Mouse (Mus musculus) right cerebral cortex, adult 2 months (tissue): ENCODE measurements around the gene Ablim2.

Source experiments
- DNase-seq, 2 experiments: peaks; one replicate each; pipeline ENCODE4 v3.0.0; 2021 to 2022; ENCODE audit warnings: low spot score in 2 of 2

Gene Ablim2

DNA sequence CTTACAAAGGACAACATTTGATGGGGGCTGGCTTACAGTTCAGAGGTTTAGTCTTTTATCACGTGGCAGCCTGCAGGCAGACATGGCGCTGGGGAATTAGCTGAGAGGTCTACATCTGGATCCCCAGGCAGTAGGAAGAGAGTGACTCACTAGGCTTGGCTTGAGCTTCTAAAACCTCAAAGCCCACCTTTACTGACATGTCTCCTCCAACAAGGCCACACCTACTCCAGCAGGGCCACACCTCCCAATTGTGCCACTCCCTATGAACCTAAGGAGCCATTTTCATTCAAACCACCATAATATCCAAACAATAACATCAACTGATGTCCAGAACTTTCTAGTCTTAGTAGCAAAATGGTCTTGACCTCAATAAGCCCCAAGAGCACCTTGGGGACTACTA, 12.6 kb downstream of the Ablim2 start:
- no peak for DNase-seq

DNA sequence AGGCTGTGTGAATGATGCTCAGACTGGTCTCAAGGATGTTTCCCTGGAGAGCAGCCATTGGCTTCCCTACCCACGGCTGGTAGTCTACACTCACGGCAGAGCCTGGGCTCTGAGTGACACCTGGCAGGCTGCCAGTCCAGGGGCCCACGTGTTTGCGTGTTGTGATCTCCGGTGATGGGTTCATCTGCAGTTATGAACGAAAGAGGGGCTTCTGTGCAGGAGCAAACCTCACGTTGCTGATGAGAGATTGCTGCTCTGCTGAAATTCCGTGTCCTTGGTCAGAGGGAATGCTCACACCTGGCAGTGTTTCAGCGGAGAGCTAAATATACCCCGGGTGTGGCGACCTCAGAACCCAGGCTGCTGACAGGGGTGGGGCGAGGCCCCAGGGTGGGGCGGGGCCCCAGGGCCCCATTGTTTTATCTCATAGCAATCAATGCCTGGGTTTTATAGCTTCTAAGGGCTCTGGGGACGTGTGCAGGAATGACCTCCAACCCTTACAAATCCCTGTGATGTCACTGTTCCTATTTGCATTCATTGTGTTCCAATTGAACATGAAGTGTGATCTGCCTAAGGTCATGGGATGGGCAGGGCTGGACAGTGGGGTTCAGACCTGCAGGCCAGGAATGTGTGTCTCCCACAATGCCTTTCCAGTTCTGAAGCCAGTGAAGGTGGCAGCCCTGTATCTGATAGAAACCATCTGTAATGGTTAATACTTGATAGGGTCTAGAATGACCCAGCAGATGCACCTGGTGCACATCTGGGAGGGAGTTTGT, 13.4 kb downstream of the Ablim2 start:
- DNase-seq, result no peak

DNA sequence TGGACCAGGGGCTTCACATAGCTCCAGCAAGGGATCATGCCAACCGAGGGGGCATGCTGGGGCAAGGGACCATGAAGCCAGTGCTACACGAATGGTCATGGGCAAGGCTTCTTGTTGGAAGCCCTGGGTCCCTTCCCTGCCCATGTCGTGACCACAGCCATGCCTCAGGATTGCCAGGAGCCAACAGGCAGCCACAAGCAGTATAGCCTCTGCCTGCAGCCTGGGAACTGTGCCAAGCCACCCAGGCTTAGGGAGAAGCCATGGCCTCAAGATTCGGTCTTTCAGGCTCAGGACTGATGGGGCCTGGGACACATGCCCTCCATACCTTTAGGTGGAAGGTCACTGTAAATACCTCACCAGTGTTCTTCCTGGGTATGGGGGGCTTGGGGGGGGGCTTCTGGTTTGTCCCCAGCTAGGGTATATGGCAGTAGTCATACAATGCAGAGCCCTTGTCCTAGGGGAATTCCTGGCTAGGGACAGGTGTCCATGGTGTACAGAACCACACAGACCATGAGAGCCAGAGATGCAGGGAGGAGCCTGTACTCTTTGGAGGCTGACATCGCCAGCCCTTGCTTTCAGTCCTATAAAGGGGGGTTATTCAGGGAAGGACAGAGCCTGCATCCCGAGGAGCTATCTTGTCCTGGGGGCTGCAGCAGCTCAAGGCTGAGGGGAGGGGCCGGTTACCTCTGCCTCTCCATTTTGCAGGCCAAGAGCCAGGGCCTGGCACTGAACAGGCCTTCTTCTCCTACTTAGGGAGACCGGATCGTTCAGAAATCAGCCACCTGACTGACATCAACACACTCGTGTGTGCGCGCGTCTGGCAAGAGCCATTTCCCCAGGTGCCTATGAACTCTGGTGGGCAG, 15.8 kb downstream of the Ablim2 start:
- no peak for DNase-seq

DNA sequence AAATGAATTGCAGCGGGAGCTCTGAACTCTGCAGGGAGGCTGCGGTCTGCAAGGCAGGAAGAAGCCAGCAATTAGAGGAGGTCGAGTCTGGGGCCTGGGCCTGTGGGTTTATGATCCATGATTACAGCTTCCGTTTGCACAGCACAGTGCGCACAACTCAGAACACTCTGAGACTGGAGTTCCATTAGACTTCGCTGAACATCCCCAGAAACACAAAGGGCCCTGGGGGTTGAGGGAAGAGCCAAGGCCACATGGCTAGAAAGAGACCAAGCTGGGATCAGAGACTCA, 16.4 kb downstream of the Ablim2 start:
- DNase-seq, result no peak

DNA sequence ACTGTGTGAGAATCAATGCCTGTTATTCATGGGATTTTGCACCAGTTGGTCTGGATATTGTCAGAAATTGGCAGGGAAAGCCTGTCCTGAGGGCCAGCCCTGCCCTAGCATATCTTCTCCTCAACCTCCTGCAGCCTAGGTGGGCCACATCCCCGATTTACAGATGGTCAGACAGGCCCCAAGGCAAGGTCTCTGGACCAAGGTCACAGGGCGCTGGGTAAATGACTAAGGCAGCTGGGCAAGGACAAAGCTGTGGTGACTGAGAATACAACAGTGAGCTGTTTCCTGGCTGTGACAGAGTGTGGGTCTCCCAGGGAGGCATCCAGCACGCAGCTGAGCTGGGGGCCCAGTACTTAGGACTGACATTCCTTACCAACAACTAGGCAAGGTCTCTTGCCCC, 23.4 kb downstream of the Ablim2 start:
- DNase-seq, result no peak

DNA sequence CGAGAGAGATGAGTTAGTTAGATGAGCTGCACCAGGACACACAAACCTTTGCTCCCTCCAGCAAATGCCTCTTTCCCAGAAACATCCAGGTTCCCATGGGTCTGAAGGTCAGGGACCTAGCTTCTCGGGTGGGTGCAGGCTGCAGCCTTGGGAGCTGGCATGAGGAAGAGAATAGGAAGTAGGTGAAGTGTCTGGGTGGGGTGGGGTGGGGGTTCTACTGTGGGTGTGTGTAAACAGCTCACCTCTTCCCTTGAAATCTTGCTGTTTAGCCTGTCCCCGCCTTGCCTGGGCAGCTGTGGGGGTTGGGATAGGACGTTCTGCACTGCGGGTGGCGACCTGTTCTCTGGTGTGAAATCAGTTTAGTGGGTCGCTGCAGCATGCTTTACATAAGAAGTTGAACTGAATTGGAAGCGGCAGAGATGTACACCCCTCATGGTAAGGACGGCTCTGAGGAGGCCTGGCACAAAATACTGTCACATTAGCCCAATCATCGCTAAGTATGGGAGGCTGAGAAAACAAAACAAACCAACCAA, 25.0 kb downstream of the Ablim2 start:
- no peak for DNase-seq

DNA sequence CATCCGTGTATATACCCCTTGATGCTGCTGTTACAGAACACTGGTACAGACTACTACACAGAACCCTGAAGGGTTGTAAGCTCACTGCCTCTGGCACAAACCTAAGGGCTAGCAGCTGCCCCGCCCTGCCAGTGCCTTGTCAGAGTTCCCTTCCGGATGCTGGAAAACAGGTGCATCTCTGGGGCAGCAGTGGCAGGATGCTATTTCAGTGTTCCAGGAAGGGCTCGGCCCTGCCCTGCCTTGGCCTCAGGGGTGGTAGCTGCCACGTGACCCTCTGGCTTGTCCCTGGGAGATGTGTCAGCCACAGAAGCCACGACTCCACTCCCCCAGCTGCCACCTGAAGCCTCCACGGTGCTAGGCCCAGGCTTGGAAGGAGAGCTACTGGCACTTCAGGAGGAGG, 28.2 kb downstream of the Ablim2 start:
- no peak for DNase-seq

DNA sequence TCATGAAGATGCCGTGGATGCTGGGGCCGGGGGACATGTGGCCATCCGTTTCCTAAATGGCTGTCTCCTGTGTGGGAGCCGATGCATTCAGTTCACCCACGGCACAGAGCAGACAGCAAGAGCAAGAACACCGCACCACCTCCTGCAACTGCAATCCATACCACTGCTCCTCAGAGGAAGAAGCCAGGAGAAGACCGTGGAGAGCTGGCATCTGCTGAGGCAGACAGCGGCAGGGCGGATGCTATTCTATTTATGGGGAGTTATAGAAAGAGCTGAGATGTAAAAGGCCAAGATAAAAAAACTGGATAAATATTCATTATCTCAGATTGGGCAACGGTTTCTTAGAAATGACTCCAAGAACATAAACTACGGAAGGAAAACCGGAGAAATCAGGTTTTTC, 30.2 kb downstream of the Ablim2 start:
- DNase-seq, result peak; percentile 66

DNA sequence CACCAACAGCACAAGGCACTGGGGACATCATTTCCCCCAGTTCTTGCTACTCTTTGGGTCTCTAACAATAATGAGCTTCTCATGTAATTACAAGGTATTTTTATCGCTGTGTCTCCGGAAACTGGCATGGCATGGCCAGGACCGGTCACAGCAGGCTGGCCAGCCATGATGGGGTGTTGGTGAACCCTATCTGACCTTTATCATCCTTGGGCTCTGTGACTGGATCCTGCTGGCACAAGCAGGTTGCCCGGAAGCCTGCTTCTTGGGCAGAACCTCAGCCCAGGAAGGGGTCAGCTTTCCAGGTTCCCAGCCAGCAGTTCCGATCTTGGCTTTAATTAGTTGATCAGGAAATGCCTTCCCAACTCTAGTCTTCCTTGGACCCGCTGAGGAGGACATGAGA, 31.0 kb downstream of the Ablim2 start:
- no peak for DNase-seq

DNA sequence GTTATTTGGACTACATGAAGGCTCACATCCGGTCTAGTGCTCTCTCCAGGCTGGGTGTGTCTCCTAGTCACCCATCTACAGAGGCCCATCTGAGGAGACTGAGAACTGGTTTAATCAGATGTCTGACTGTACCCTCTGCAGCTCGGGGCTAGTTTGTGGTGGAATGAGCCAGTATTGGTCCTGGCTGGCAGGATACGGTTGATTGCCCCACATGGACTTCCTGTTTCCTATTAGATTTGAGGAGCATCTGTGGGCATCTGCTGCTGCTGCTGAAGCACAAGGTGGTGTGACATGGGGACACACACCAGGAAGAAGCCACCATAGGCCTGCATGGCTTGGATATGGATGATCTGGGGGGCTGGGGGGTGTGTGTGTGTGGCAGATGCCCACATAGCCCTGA, 32.0 kb downstream of the Ablim2 start:
- no peak for DNase-seq

DNA sequence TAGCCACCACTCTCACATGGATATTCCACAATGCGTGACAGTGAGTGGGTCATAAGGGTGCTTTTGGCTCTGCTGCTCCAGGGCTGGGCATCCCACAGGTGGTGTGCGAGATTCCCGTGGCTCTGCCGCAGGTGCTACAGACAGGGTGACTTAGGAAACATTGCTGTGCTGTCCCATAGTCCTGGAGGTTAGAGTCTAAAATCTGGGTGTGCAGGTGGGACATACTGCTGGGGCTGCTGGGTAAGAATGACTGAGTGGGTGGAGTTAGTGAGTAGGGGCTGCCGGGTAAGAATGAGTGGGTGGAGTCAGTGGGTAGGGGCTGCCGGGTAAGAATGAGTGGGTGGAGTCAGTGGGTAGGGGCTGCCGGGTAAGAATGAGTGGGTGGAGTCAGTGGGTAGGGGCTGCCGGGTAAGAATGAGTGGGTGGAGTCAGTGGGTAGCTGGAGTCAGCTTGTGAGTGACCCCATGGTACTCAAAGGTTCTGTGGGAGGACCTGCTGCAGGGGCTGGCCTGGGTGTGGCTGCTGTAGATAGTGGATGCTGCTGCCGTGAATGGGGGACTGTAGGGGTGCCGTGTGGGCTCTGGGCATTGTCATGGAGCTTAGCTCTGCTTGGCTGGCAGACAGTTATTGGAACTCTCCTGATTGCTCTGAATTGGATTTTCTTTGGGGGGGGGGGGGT, 32.8 kb downstream of the Ablim2 start:
- no peak for DNase-seq

DNA sequence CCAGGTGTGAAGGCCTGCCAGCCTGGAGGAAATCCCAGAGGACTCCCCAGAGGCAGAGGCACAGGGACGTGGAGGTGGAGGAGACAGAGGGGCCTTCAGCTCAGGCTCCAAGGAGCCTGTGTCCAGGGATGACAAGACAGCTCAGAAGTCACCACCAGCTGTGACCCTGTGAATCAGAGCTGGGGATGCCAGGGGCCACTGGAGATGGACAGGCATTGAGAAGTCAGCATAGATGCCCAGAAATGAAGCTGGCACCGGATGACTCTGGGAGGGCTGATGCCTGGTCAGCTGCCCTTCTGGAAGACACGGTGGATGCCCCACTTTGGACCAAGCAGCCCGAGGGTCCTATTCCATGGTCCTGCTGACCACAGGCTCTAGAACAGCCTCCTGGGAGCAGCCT, 36.3 kb downstream of the Ablim2 start:
- DNase-seq, result no peak

DNA sequence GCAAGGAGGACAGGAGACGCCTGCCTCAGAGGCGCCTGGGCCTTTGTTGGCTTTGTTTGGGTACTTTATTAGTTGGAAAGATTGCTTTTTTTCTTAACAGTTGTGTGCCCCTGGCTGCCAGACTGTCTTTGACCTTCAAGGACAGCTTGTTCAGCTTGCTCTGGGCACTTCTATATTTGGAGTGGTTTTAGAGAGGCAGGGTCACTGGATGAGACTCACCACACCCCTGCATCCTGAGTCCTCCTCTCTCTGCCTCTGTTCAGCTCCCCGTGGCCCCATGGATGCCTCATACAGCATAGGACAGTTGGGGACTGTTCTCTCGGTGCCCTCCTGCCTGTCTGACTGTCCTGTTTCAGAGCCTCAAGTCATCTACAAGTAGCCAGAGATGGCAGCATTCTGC, 37.3 kb downstream of the Ablim2 start:
- no peak for DNase-seq

DNA sequence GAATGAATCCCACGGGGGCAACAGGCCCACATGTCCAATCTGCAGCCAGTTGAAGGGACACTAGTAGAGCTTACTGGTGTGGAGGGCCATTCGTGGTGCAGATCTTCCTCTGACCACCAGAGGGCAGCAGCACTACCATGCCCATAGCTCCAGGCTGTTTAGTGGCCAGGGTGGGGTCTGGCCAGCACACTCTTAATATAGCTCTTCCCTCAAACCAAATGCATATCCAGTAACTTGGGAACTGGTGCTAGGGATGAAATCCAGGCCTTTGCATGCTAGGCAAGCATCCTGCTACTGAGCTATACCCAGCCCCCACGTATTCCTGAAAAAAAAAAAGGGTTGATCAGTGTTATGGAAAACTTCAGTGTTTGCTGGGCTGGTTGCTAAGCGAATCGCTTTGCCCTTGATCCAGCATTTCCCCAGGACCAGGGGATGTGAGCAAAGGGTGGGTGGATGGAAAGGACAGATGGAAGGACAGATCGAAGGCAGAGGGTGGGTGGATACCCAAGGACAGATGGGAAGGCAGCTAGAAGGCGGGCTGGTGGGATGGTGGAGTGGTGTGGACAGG, 37.9 kb downstream of the Ablim2 start:
- DNase-seq, result peak; percentile 72 to 81

DNA sequence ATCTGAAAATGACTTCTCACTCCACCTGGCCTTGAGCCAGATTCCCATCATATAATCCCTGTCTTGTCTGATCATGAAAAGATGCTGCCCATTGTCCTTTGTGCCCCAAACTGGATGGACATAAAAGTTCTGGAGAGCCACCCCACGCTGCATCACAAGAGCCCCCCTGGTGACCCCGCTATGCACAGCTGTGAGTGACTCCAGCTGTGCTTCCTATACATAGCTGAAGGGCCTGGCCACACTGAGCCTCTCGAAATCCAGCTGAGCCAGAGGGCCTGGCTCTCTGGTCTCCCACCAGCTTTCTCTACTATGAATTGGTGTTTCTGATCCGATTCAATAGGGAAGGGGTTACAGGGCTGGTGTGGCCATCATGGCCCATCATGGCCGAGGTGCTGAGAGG, 38.5 kb downstream of the Ablim2 start:
- DNase-seq, result no peak

DNA sequence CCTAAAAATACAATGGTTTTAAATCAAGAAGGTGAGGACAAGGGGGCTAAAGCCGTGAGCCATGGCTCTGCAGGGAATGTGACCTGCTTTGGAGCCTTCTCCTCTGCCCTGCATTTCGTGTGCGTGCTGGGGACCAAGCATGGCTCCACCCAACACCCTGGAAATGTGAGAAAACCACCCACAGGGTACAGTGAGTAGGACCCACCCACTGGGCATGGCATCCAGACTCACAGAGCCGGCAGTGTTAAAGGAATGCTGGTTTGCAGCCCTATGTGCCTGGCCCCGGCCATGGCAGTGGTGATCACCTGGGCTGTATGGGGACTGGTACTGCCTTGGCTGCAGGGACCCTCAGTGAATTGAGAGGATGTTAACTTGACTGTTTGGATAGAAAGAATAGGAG, 41.4 kb downstream of the Ablim2 start:
- DNase-seq, result peak; percentile 59 to 64

DNA sequence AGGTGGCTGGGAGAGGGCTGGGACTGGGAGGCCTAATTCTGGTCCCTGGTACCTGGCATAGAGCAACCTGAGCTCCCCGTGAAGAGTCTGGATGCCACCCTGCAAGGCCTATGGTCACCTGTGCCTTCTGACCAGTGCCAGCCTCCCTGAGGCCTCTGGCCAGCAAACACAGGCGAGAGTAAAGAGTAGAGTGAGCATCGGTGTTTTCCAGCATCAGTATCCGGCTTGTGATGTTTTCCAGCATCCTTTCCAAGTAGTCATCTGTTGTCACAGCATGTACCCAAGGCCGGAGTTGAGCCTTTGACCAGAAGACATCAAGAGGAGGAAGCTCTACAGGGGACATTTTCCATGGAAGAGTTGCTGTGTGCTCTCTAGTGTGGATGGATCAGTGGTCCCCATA, 45.7 kb downstream of the Ablim2 start:
- no peak for DNase-seq

DNA sequence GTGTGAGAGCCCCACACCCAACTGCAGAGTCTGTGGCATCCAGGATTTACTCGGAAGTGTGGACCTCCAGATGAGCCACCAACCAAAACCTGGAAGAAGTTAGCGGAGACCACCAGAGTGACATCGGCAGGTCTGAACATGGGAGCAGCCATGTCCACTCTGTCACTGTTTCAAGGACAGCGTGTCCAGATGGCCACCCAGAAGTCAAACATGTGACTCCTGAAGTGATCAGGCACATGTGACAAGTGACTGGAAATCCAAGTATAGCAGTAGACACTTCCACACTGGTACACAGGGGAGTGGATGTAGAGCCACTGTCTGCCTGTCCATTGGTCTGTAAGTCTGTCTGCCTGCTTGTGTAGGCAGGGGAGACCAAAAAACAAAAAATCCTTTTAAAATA, 47.0 kb downstream of the Ablim2 start:
- DNase-seq, result no peak

DNA sequence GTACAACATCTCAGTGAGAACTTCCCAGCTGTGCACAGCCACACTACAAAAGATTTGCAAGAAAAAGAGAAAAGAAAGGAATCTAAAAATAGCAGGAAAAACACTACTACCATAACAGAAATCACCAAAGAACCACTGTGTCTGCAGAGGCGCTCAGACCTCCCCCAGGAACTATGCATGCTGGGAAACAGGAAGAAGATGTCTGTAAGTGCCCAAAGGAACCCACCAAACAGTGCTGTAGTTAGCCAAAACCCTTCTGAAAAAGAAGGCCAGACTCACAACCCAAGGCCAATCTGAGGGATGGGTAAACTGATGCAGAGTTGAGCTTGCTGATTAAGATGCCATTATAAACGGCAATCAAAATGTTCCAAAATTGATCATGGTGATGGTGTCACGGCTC, 47.5 kb downstream of the Ablim2 start:
- no peak for DNase-seq

DNA sequence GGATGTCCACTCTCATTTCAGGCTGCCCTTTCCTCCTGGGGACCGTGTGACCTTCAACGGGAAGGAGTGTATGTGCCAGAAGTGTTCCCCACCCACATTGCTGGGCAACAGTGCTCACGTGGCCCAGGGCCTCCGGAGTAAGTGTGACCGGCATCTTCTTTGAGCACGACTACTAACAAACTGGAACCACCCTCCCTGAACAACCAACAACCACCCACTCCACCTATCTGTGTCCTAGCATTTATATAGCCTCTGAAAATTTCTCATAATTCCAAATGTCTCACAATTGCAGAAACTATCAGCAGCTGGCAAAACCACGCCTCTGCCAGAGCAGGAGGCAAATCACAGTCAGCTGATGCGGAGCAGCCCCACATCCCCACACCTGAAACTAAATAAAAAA, 49.3 kb downstream of the Ablim2 start:
- DNase-seq, result peak in 1 of 2 experiments; percentile 56

DNA sequence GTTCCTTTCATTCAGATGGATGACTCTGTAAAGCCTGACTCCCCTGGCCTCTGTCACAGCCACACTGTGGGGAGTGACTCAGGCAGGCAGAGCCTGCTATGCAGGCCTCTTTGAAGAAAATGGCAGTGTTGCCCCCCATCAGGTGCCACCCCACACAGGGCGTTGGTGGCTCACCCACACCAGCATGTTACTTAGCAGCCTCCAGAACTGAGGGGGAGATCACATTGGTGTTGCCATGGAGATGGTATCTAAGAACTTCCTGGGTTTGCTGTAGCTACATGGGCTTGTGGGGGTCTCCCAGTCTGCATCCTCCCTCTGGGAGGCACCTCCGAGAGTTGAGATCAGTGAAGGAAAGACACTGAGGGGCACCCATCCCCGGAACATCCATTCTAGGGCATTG, 52.8 kb downstream of the Ablim2 start:
- peak in 1 of 2 experiments; percentile 38 for DNase-seq

DNA sequence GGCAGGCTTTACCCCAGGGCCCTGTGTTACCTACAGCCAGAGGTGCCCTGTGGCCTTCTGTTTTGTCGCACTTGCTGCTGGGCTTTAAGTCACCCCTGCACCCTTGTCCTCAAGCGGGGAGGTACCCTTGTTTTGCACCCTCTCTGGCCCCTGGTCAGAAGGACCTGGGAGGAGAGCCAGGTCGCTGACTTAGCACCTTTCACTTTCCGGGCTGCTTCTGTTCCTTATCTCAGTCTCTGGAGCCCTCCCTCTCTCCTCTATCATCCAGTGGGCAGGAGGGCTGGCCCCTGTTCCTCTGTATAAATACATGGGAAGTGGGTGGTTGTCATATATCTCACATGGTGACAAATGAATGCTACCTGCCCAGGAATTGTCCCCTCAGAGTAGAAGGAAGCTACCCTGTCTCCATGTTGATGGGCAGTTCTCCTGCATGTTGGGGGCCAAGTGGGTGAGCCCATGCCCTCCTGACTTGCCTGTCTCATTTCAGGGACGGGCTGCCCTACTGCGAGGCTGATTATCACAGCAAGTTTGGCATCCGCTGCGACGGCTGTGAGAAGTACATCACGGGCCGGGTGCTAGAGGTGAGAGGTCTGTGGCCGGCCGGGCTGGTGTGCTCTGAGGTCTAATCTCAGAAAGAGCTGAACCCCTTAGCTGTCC, 54.1 kb downstream of the Ablim2 start:
- DNase-seq, result no peak
